Mouse (Mus musculus) ovary, adult 18-20 months (tissue): Measurements from ENCODE around the gene Gm20388.

Experiments used
- DNase-seq: peaks from one replicate; pipeline ENCODE4 v3.0.0; 2022; ENCODE audit warnings: low spot score, mixed read lengths

The Gm20388 gene

GRCm38 (mm10) chr8:123768492-123769356, 3858.1 kb downstream of the Gm20388 start:
- DNase-seq, result no peak

DNA sequence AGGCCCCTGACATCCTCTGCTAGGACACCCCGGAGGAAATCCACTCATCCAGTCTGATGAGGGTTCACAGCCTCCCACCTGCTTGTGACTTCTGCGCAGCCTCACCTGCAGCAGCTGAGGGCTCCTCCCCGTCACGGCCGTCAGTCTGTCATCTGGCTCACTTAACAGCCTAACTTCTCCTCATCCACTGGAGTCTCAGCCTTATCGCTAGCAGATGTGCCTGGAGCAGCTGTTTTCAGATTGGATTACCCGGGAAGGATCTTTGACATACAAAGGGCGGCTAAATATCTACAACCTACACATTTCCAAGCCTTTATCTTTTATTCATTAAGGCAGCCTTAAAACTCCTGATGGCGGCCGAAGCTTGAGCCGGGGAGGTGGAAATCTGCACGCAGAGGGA, 3862.8 kb downstream of the Gm20388 start:
- DNase-seq, result no peak

DNA sequence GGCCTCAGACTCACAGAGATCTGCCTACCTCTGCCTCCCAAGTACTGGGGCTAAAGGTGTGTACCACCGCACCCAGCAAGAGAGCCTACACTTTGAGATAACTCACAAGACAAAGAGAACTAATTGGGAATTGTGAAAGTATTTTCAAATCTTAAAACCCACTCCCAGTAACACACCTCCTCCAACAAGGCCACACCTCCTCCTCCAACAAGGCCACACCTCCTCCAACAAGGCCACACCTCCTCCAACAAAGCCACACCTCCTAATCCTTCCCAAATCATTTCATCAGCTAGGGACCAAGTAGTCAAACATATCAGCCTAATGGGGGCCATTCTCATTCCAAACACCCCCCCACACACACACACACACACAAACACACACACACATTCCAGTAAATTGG, 3863.8 kb downstream of the Gm20388 start:
- DNase-seq, result no peak

DNA sequence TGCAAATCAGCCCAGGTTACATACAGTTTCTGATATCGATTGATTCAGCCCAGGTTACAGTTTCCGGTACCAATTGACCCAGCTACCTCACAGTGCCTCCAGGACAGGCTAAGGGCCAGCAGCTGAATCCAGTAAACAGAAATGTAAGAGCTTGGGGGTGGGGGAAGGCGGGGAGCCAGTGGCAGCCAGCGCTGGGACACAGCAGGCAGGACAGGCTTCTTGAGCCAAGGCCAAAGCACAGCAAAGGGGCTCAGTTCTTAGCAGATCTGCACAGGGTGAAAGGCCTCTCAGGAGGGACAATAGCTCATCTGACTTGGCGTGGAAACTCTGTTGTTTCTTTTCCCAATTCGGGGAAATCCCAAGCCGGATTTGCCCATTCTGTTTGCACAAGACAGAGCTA, 3866.7 kb downstream of the Gm20388 start:
- DNase-seq, result no peak

- no peak for DNase-seq
These were observed 3869.8 kb downstream of the Gm20388 start for GRCm38 (mm10) chr8:123780471-123780870.

- DNase-seq, result no peak
These were observed 3870.6 kb downstream of the Gm20388 start for GRCm38 (mm10) chr8:123781256-123781655.

GRCm38 (mm10) chr8:123783525-123784249, 3873.0 kb downstream of the Gm20388 start:
- peak; percentile 63 for DNase-seq

DNA sequence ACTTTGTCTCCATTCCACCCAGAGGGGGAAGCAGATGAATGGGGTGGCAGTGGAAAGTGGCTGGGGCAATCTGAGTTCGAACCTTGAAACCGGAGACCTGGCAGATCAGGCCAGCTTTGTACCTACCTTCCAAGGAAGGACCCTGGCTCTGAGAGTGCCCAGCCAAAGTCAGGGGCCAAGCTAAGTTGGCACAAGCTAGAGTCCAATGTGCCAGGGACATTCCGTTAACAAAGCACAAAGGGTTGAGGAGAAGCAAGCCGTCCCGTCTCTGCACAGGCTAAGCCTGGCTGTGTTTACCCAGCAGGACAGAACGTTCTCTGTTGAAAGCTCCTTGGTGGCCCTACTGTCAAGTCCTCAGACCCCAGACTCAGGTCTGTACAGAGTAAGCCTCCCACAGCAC, 3875.5 kb downstream of the Gm20388 start:
- DNase-seq, result no peak

DNA sequence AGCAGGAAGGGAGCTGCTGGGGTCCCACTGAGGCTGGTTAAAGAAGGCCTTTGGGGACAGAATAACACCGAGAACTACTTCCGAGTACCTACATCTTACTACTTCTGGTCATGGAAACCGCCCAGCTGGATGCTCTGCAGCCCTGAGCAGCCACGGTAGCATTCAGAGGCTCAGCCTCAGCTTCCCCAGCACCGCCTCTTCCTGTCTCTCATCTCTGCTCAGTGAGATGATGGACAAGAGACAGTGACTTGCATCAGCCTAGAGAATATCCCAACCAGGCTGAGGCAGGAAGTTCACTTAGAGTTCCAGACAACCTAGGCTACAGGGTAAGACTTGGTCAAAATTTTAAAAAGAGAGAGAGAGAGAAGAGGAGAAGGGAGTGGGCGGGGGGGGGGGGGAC, 3876.0 kb downstream of the Gm20388 start:
- DNase-seq, result no peak

DNA sequence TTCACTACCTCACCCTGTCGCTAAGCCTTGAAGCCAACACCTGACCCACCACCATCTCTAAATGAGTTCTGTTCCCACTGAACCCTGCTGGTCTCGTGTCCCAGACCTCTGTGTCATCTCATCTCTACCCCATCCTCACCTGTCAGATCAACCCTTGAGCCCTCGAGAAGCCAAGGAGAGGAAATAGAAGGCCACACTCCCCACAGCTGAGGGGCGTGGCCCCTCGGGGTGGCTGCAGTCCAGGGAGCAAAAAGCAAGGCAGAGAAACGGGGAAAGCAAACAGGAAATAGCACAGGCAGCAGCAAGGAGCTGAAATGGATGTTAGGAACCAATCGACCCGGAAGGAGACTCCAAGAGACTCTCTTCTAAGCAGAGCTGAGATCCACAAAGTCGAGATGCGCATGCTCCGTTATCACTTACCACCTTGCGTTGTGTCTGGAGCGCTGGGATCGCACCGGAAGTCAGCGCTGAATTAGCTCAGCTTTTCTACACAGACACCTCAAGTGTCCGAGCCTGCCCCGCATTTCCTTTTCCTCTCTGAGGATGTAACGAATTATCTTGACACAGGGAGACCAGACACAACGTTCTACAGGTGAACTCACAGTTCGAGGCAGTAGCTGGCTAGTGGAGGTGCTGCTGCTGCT, 3876.7 kb downstream of the Gm20388 start:
- no peak for DNase-seq

- DNase-seq, result no peak
These were observed 3878.0 kb downstream of the Gm20388 start for GRCm38 (mm10) chr8:123788416-123789170.

DNA sequence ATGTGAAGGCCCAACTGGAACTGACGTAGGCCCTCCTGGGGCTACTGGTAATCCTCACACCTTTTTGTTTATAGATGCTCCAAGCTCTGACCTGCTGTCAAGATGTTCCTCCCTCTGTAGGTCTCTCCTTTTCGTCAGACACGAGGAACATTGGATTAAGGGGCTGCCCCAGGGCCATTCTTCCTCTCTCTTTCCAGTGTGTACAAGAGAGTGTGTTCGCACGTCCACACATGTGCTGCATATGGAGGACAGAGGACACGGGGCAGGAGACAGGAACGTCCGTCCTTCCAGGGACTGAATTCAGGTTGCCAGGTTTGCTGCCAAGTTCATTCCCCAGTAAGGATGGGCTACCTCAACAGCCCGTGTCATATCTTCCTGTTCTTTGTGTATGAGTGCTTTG, 3878.8 kb downstream of the Gm20388 start:
- no peak for DNase-seq

GRCm38 (mm10) chr8:123789970-123790369, 3879.3 kb downstream of the Gm20388 start:
- DNase-seq, result peak; percentile 55

DNA sequence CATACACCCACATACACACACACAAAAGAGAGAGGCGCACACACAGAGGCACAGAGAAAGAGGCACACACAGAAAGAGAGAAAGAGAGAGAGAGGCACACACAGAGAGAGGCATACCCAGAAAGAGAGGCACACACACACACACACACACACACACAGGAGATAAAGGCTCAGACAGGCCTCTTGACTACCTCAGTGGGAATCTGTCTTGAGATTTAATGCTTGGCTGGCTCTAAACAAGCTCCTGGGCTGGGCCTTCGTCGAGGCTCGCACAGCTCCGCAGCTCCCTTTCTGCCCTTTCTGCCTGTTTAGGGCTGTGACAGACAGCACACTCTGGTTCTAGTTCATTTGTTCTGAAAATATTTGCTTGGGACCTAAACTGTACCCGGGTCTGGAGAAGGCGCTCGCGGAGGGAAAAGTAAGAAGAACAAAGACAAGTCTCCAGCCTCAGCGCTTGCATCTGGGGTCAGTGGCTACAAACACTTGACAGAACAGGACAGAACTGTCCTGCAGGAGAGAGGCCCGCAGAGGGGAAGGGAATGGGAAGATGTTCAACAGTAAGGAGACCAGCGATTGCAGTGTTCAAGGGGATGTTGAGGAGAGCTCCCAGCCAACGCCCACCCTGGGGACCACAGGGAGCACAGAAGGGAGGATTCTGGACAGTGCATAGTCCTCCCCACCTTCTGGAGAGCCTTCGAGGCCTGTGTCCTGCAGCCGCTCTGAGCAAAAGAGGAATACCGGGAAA, 3880.6 kb downstream of the Gm20388 start:
- DNase-seq, result no peak

GRCm38 (mm10) chr8:123791845-123792225, 3881.2 kb downstream of the Gm20388 start:
- no peak for DNase-seq

DNA sequence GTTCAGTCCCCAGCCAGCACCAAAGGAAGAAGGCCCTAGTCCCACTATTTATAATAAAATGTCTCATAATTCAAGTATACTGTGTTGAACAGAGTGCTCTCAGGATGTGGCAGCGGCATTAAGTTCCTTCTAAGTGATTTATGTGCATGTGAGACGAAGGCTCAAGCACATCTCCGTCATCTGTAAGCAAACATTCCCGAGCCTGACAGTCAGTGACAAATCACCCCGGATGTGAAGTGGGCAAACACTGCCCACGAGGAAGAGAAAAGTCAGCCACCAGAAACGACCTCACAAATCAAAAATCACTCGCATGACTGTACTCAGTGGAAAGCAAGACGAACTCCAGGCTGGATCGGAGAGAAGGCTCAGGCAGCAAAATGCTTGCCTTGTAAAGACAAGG, 3883.3 kb downstream of the Gm20388 start:
- no peak for DNase-seq

GRCm38 (mm10) chr8:123794766-123795165, 3884.1 kb downstream of the Gm20388 start:
- DNase-seq, result no peak

- no peak for DNase-seq
These were observed 3886.1 kb downstream of the Gm20388 start for GRCm38 (mm10) chr8:123796758-123797157.

DNA sequence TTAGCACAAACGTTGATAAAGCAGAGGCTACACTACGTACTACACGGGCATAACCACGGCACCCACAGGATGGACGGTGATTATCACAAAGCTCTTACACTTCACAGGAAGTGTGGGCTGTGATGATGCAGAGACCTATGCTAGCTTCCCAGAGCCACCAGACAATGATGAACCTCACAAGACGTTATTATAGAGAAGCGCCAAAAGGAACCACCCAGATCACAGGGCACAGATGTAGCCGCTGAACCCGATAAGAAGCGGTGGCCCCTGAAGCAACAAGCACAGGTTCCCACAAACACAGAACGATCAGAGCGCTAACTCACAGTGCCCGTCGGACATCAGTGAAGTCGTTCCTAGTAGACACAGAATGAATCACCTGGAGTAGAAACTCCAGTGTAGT, 3887.3 kb downstream of the Gm20388 start:
- DNase-seq, result no peak

DNA sequence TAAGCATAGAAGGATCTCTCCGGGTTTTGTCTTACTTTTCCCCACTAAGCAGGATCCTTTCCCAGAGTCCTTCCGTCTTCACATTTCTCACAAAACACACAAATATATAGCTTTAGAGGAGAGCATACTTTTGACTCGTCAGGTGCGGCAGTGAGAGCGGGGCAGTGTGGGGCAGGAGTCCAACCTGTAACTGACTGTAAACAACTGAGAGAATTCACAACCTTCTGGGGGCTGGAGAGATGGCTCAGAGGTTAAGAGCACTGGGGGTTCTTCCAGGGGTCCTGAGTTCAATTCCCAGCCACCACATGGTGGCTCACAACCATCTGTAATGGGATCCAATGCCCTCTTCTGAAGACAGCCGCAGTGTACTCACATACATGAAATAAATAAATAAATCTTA, 3888.8 kb downstream of the Gm20388 start:
- DNase-seq, result no peak

GRCm38 (mm10) chr8:123799885-123800284, 3889.2 kb downstream of the Gm20388 start:
- DNase-seq, result no peak
